Mouse (Mus musculus): ENCODE measurements around the gene Zfp341.

Zfp341 gene

GRCm38 (mm10) chr2:154613118-154614115 is at the start of gene Zfp341, which contains the start of gene 4930519P11Rik:
Gene Zfp341 (plus strand): TSS chr2:154613297.
Gene 4930519P11Rik (minus strand): TSS chr2:154613437.
- ChIA-PET POLR2A (interaction anchor here (0.5 to 4.5 kb wide), 117 partner anchors 7 to 840 kb away, joined by 3 to 148 read pairs (median 4); partner anchors contain the start of genes Pxmp4 (in 4 of the 4), Raly (in 3 of the 4), Snta1 (in 3 of the 4) and Actl10 (in 2 of the 4)), CTCF (interaction anchor here (0.5 to 3.9 kb wide), 41 partner anchors 9 to 313 kb away, joined by 3 to 58 read pairs (median 4); partner anchors contain the start of genes Pxmp4 (in 4 of the 4), Actl10 (in 1 of the 4), Cdk5rap1 (in 1 of the 4) and Raly (in 1 of the 4))

- ChIA-PET POLR2A (interaction anchor here (0.6 to 18.6 kb wide), 24 partner anchors 10 to 156 kb away, joined by 3 to 479 read pairs (median 4); partner anchors contain the start of genes Actl10 (in 2 of the 4), Snta1 (in 2 of the 4), 1700003F12Rik (in 1 of the 4) and Cbfa2t2 (in 1 of the 4)), CTCF (interaction anchor here (0.6 to 2.4 kb wide), 9 partner anchors 11 to 1167 kb away, joined by 3 to 18 read pairs (median 7); partner anchors contain the start of gene Actl10 (in 1 of the 4))
These were observed 49.4 kb upstream of the Zfp341 start for GRCm38 (mm10) chr2:154563612-154564170.

- POLR2A ChIA-PET: interaction anchor here in 3 of 4 experiments (0.6 to 18.6 kb wide), 19 partner anchors 12 to 217 kb away, joined by 3 to 479 read pairs (median 3); partner anchors contain the start of genes Actl10 (in 3 of the 3), 1700003F12Rik (in 1 of the 3), Necab3 (in 1 of the 3) and Pxmp4 (in 1 of the 3)
These were observed 47.5 kb upstream of the Zfp341 start for GRCm38 (mm10) chr2:154565562-154565961.

GRCm38 (mm10) chr2:154566641-154567040 is 46.5 kb upstream of the Zfp341 start:
- ChIA-PET POLR2A (interaction anchor here in 3 of 4 experiments (0.7 to 18.6 kb wide), 15 partner anchors 9 to 330 kb away, joined by 3 to 479 read pairs (median 4); partner anchors contain the start of genes Actl10 (in 3 of the 3), Necab3 (in 2 of the 3), 1700003F12Rik (in 1 of the 3) and 4930519P11Rik (in 1 of the 3)), CTCF (interaction anchor here in 3 of 4 experiments (0.5 to 3.7 kb wide), 4 partner anchors 10 to 46 kb away, joined by 3 to 12 read pairs (median 3); partner anchors contain the start of genes Actl10 (in 1 of the 3) and Zfp341 (in 1 of the 3))

More at GRCm38 (mm10) chr2:154565562-154565961, 47.5 kb upstream of the Zfp341 start:
- CTCF ChIA-PET: interaction anchor here in 2 of 4 experiments (0.6 to 2.4 kb wide), 3 partner anchors 14 to 496 kb away, joined by 3 to 18 read pairs (median 7); partner anchors contain the start of gene Actl10 (in 1 of the 2)

- ChIA-PET CTCF (interaction anchor here in 2 of 4 experiments (0.7 to 3.7 kb wide), 3 partner anchors 15 to 1437 kb away, joined by 3 to 12 read pairs (median 5); partner anchors contain the start of gene Actl10 (in 1 of the 2)), POLR2A (interaction anchor here (0.6 to 18.6 kb wide), 45 partner anchors 7 to 507 kb away, joined by 3 to 479 read pairs (median 5); partner anchors contain the start of genes Actl10 (in 3 of the 4), Necab3 (in 3 of the 4), 4930519P11Rik (in 2 of the 4) and Cbfa2t2 (in 2 of the 4))
These were observed 45.3 kb upstream of the Zfp341 start for GRCm38 (mm10) chr2:154567766-154568165.

- POLR2A ChIA-PET: interaction anchor here (0.5 to 18.6 kb wide), 76 partner anchors 8 to 506 kb away, joined by 3 to 479 read pairs (median 4); partner anchors contain the start of genes Actl10 (in 3 of the 4), Necab3 (in 3 of the 4), Zfp341 (in 3 of the 4) and 4930519P11Rik (in 2 of the 4)
- CTCF ChIA-PET: interaction anchor here in 2 of 4 experiments (0.7 to 3.9 kb wide), 8 partner anchors 13 to 1437 kb away, joined by 3 to 17 read pairs (median 4); partner anchors contain the start of genes 4930519P11Rik (in 1 of the 2), Actl10 (in 1 of the 2) and Zfp341 (in 1 of the 2)
These were observed 44.6 kb upstream of the Zfp341 start for GRCm38 (mm10) chr2:154568329-154569070.

GRCm38 (mm10) chr2:154569071-154569748 is 43.9 kb upstream of the Zfp341 start:
- POLR2A ChIA-PET: interaction anchor here (0.5 to 18.6 kb wide), 65 partner anchors 7 to 505 kb away, joined by 3 to 479 read pairs (median 4); partner anchors contain the start of genes Actl10 (in 3 of the 4), Necab3 (in 3 of the 4), Zfp341 (in 3 of the 4) and 4930519P11Rik (in 2 of the 4)
- CTCF ChIA-PET: interaction anchor here in 3 of 4 experiments (0.6 to 3.9 kb wide), 9 partner anchors 12 to 1830 kb away, joined by 3 to 17 read pairs (median 4); partner anchors contain the start of genes 4930519P11Rik (in 1 of the 3), Actl10 (in 1 of the 3) and Zfp341 (in 1 of the 3)

- ChIA-PET POLR2A (interaction anchor here (0.8 to 18.6 kb wide), 25 partner anchors 8 to 221 kb away, joined by 3 to 479 read pairs (median 9); partner anchors contain the start of genes 4930519P11Rik (in 2 of the 4), Actl10 (in 2 of the 4), Necab3 (in 2 of the 4) and Zfp341 (in 2 of the 4)), CTCF (interaction anchor here in 2 of 4 experiments (1.0 to 3.9 kb wide), 5 partner anchors 12 to 30 kb away, joined by 3 to 17 read pairs (median 6); no protein-coding TSS in a partner anchor)
These were observed 43.2 kb upstream of the Zfp341 start, which contains the start of gene E2f1 for GRCm38 (mm10) chr2:154569836-154570286. Gene E2f1 (minus strand): TSS chr2:154569892.

GRCm38 (mm10) chr2:154570666-154571065 is 42.4 kb upstream of the Zfp341 start:
- ChIA-PET POLR2A (interaction anchor here in 3 of 4 experiments (0.8 to 18.6 kb wide), 23 partner anchors 10 to 220 kb away, joined by 3 to 479 read pairs (median 5); partner anchors contain the start of genes Actl10 (in 2 of the 3), Pxmp4 (in 2 of the 3), Snta1 (in 2 of the 3) and 1700003F12Rik (in 1 of the 3)), CTCF (interaction anchor here in 3 of 4 experiments (0.7 to 3.9 kb wide), 5 partner anchors 11 to 220 kb away, joined by 3 to 17 read pairs (median 6); partner anchors contain the start of gene Raly (in 1 of the 3))

- CTCF ChIA-PET: interaction anchor here (0.7 to 3.9 kb wide), 7 partner anchors 10 to 219 kb away, joined by 3 to 17 read pairs (median 6); partner anchors contain the start of genes 4930519P11Rik (in 1 of the 4), Raly (in 1 of the 4) and Zfp341 (in 1 of the 4)
- POLR2A ChIA-PET: interaction anchor here in 3 of 4 experiments (0.6 to 18.6 kb wide), 29 partner anchors 9 to 417 kb away, joined by 3 to 479 read pairs (median 5); partner anchors contain the start of genes Actl10 (in 2 of the 3), Pxmp4 (in 2 of the 3), Snta1 (in 2 of the 3) and 1700003F12Rik (in 1 of the 3)
These were observed 41.8 kb upstream of the Zfp341 start for GRCm38 (mm10) chr2:154571266-154571665.

- ChIA-PET CTCF (interaction anchor here in 3 of 4 experiments (0.9 to 3.9 kb wide), 5 partner anchors 10 to 152 kb away, joined by 3 to 17 read pairs (median 5); partner anchors contain the start of genes 4930519P11Rik (in 1 of the 3) and Zfp341 (in 1 of the 3)), POLR2A (interaction anchor here in 3 of 4 experiments (0.6 to 18.6 kb wide), 22 partner anchors 8 to 416 kb away, joined by 3 to 479 read pairs (median 6); partner anchors contain the start of genes Actl10 (in 2 of the 3), Pxmp4 (in 2 of the 3), 1700003F12Rik (in 1 of the 3) and 4930519P11Rik (in 1 of the 3))
These were observed 41.1 kb upstream of the Zfp341 start for GRCm38 (mm10) chr2:154571976-154572375.

- CTCF ChIA-PET: interaction anchor here in 2 of 4 experiments (1.3 to 2.2 kb wide), 3 partner anchors 13 to 153 kb away, joined by 3 to 5 read pairs (median 3); no protein-coding TSS in a partner anchor
- POLR2A ChIA-PET: interaction anchor here in 3 of 4 experiments (0.6 to 18.6 kb wide), 5 partner anchors 8 to 146 kb away, joined by 3 to 479 read pairs (median 5); partner anchors contain the start of genes 1700003F12Rik (in 1 of the 3), Actl10 (in 1 of the 3) and Necab3 (in 1 of the 3)
These were observed 40.1 kb upstream of the Zfp341 start for GRCm38 (mm10) chr2:154572996-154573395.

- CTCF ChIA-PET: interaction anchor here in 1 of 4 experiments (0.8 kb wide), 1 partner anchor 73 kb away, joined by 3 read pairs; no protein-coding TSS in a partner anchor
- POLR2A ChIA-PET: interaction anchor here in 1 of 4 experiments (0.8 to 1.2 kb wide), 2 partner anchors 10 to 29 kb away, joined by 3 read pairs; no protein-coding TSS in a partner anchor
These were observed 38.8 kb upstream of the Zfp341 start for GRCm38 (mm10) chr2:154574271-154574670.

All from embryonic stem cell, embryonic (primary cell).